Mouse (Mus musculus): Measurements from ENCODE around the gene Pde2a. TPM values are rescaled to one million over a fixed set of nuclear protein-coding genes. Genes with fewer than 3 reads are reported as not detected.
"Not testable (repeated sequence)": the region's sequence is repeated elsewhere in the genome, so short reads cannot be mapped to it uniquely, and the experiment has no call there.

Gene Pde2a
- polyA plus RNA-seq, 1 experiment from 2014 or later, result 6.9 TPM

GRCm38 (mm10) chr7:101547651-101548050, 126.2 kb downstream of the Pde2a start:
- 78% methylated on average over 3 of the region's 3 CpGs for WGBS
- no peak overlapping the region for H3K9ac ChIP-seq (ENCODE audit: low read length)

GRCm38 (mm10) chr7:101549266-101549665, 127.8 kb downstream of the Pde2a start:
- no peaks in the 10 kb centered on the region for H3K4me1 ChIP-seq (ENCODE audit: control insufficient read depth, insufficient read depth, low read length)
- H3K9me3 ChIP-seq (ENCODE audit: control insufficient read depth, low read length), result no peaks in the 10 kb centered on the region
- no peak overlapping the region for H3K9ac ChIP-seq (ENCODE audit: low read length)
- no peak overlapping the region for H3K4me3 ChIP-seq (ENCODE audit: low read depth, low read length)
- no peaks in the 10 kb centered on the region for H3K27me3 ChIP-seq (ENCODE audit: control insufficient read depth, insufficient read depth, low read length)
- no peak for DNase-seq (ENCODE audit: low spot score)
- no peak overlapping the region for H3K4me2 ChIP-seq (ENCODE audit: low read depth, severe bottlenecking)
- H3K36me3 ChIP-seq (ENCODE audit: control insufficient read depth, insufficient read depth, low read length), result no peaks in the 10 kb centered on the region
- WGBS, result 81% methylated on average over 3 of the region's 3 CpGs
- no peak overlapping the region for H3K27ac ChIP-seq (replicated peaks; ENCODE audit: low read depth, low read length)
- ATAC-seq (ENCODE audit: insufficient number of reproducible peaks, low FRiP score, low TSS enrichment, low read depth), result no peak

More at GRCm38 (mm10) chr7:101547651-101548050, 126.2 kb downstream of the Pde2a start:
- Histone ChIP-seq H3K27me3 (ENCODE audit: control insufficient read depth, insufficient read depth, low read length) (no peaks in the 10 kb centered on the region), H3K27ac (replicated peaks; ENCODE audit: low read depth, low read length) (no peak overlapping the region), H3K4me1 (ENCODE audit: control insufficient read depth, insufficient read depth, low read length) (no peaks in the 10 kb centered on the region), H3K4me2 (ENCODE audit: low read depth, severe bottlenecking) (no peak overlapping the region), H3K36me3 (ENCODE audit: control insufficient read depth, insufficient read depth, low read length) (no peaks in the 10 kb centered on the region), H3K9me3 (ENCODE audit: control insufficient read depth, low read length) (no peaks in the 10 kb centered on the region), H3K4me3 (ENCODE audit: low read depth, low read length) (no peak overlapping the region)
- DNase-seq (ENCODE audit: low spot score) (no peak), ATAC-seq (ENCODE audit: insufficient number of reproducible peaks, low FRiP score, low TSS enrichment, low read depth) (no peak)

- Histone ChIP-seq H3K36me3 (ENCODE audit: control insufficient read depth, insufficient read depth, low read length) (no peaks in the 10 kb centered on the region), H3K9ac (ENCODE audit: low read length) (no peak overlapping the region), H3K27ac (replicated peaks; ENCODE audit: low read depth, low read length) (no peak overlapping the region), H3K4me3 (ENCODE audit: low read depth, low read length) (no peak overlapping the region), H3K4me1 (ENCODE audit: control insufficient read depth, insufficient read depth, low read length) (no peaks in the 10 kb centered on the region), H3K9me3 (ENCODE audit: control insufficient read depth, low read length) (no peaks in the 10 kb centered on the region), H3K4me2 (ENCODE audit: low read depth, severe bottlenecking) (no peak overlapping the region), H3K27me3 (ENCODE audit: control insufficient read depth, insufficient read depth, low read length) (no peaks in the 10 kb centered on the region)
- no peak for DNase-seq (ENCODE audit: low spot score)
- WGBS, result 74% methylated on average over 7 of the region's 7 CpGs
- ATAC-seq (ENCODE audit: insufficient number of reproducible peaks, low FRiP score, low TSS enrichment, low read depth), result no peak
These were observed 129.4 kb downstream of the Pde2a start for GRCm38 (mm10) chr7:101550686-101551485.

- no peak overlapping the region for H3K4me3 ChIP-seq (ENCODE audit: low read depth, low read length)
- H3K9me3 ChIP-seq (ENCODE audit: control insufficient read depth, low read length), result no peaks in the 10 kb centered on the region
- 97% methylated on average over 1 of the region's 1 CpGs for WGBS
- no peaks in the 10 kb centered on the region for H3K4me1 ChIP-seq (ENCODE audit: control insufficient read depth, insufficient read depth, low read length)
- ATAC-seq (ENCODE audit: insufficient number of reproducible peaks, low FRiP score, low TSS enrichment, low read depth) (no peak), DNase-seq (ENCODE audit: low spot score) (no peak)
- H3K27me3 ChIP-seq (ENCODE audit: control insufficient read depth, insufficient read depth, low read length), result no peaks in the 10 kb centered on the region
- no peak overlapping the region for H3K9ac ChIP-seq (ENCODE audit: low read length)
- no peaks in the 10 kb centered on the region for H3K36me3 ChIP-seq (ENCODE audit: control insufficient read depth, insufficient read depth, low read length)
- no peak overlapping the region for H3K4me2 ChIP-seq (ENCODE audit: low read depth, severe bottlenecking)
- no peak overlapping the region for H3K27ac ChIP-seq (replicated peaks; ENCODE audit: low read depth, low read length)
These were observed 130.0 kb downstream of the Pde2a start for GRCm38 (mm10) chr7:101551530-101551929.

GRCm38 (mm10) chr7:101555473-101555872, 134.0 kb downstream of the Pde2a start:
- not testable (repeated sequence) for DNase-seq (ENCODE audit: low spot score); H3K4me1 ChIP-seq (ENCODE audit: control insufficient read depth, insufficient read depth, low read length); H3K4me3 ChIP-seq (ENCODE audit: low read depth, low read length); H3K36me3 ChIP-seq (ENCODE audit: control insufficient read depth, insufficient read depth, low read length); H3K4me2 ChIP-seq (ENCODE audit: low read depth, severe bottlenecking); H3K9me3 ChIP-seq (ENCODE audit: control insufficient read depth, low read length); H3K9ac ChIP-seq (ENCODE audit: low read length); ATAC-seq (ENCODE audit: insufficient number of reproducible peaks, low FRiP score, low TSS enrichment, low read depth); H3K27ac ChIP-seq (replicated peaks; ENCODE audit: low read depth, low read length); H3K27me3 ChIP-seq (ENCODE audit: control insufficient read depth, insufficient read depth, low read length)
- WGBS, result 86% methylated on average over 3 of the region's 3 CpGs

- WGBS, result 61% methylated on average over 1 of the region's 1 CpGs
- Histone ChIP-seq H3K27ac (replicated peaks; ENCODE audit: low read depth, low read length) (no peak overlapping the region), H3K36me3 (ENCODE audit: control insufficient read depth, insufficient read depth, low read length) (no peaks in the 10 kb centered on the region), H3K4me1 (ENCODE audit: control insufficient read depth, insufficient read depth, low read length) (no peaks in the 10 kb centered on the region), H3K9ac (ENCODE audit: low read length) (no peak overlapping the region), H3K9me3 (ENCODE audit: control insufficient read depth, low read length) (no peaks in the 10 kb centered on the region), H3K4me3 (ENCODE audit: low read depth, low read length) (no peak overlapping the region), H3K4me2 (ENCODE audit: low read depth, severe bottlenecking) (no peak overlapping the region), H3K27me3 (ENCODE audit: control insufficient read depth, insufficient read depth, low read length) (no peaks in the 10 kb centered on the region)
- DNase-seq (ENCODE audit: low spot score) (no peak), ATAC-seq (ENCODE audit: insufficient number of reproducible peaks, low FRiP score, low TSS enrichment, low read depth) (no peak)
These were observed 135.9 kb downstream of the Pde2a start for GRCm38 (mm10) chr7:101557391-101557790.

- not testable (repeated sequence) for H3K9me3 ChIP-seq (ENCODE audit: control insufficient read depth, low read length); H3K27me3 ChIP-seq (ENCODE audit: control insufficient read depth, insufficient read depth, low read length); H3K9ac ChIP-seq (ENCODE audit: low read length); H3K4me2 ChIP-seq (ENCODE audit: low read depth, severe bottlenecking); H3K4me1 ChIP-seq (ENCODE audit: control insufficient read depth, insufficient read depth, low read length); ATAC-seq (ENCODE audit: insufficient number of reproducible peaks, low FRiP score, low TSS enrichment, low read depth); H3K36me3 ChIP-seq (ENCODE audit: control insufficient read depth, insufficient read depth, low read length); H3K27ac ChIP-seq (replicated peaks; ENCODE audit: low read depth, low read length); DNase-seq (ENCODE audit: low spot score); H3K4me3 ChIP-seq (ENCODE audit: low read depth, low read length)
- 68% methylated on average over 5 of the region's 5 CpGs for WGBS
These were observed 137.9 kb downstream of the Pde2a start for GRCm38 (mm10) chr7:101559393-101559792.

All from limb, embryonic 11.5 days (tissue).